Mouse (Mus musculus) frontal cortex, adult (tissue): ENCODE data around the gene Ripk4.

Source experiments
- ATAC-seq: cut with Nextera tagmentation; 2 replicates; pipeline ENCODE4 v1.9.2; 2017; ENCODE audit warnings: mild to moderate bottlenecking, moderate library complexity, mixed read lengths; ENCODE audit not compliant: low TSS enrichment

Ripk4 gene

GRCm38 (mm10) chr16:97763061-97763989 lies at the start of gene Ripk4:
Gene Ripk4 (minus strand): TSS chr16:97763787.
- ATAC-seq = no peak; the same call in 1 of the 2 replicates

GRCm38 (mm10) chr16:97808881-97809280 lies 45.3 kb upstream of the Ripk4 start:
- peak; percentile 75 for ATAC-seq

- peak; percentile 45 for ATAC-seq
Observed at GRCm38 (mm10) chr16:97805646-97806045, 42.1 kb upstream of the Ripk4 start.

GRCm38 (mm10) chr16:97804680-97805547 lies 41.3 kb upstream of the Ripk4 start:
- ATAC-seq = peak; percentile 35

- ATAC-seq = no peak
Observed at GRCm38 (mm10) chr16:97797950-97798869, 34.6 kb upstream of the Ripk4 start.

- ATAC-seq = no peak
Observed at GRCm38 (mm10) chr16:97797212-97797611, 33.6 kb upstream of the Ripk4 start.

- no peak for ATAC-seq
Observed at GRCm38 (mm10) chr16:97794256-97794655, 30.7 kb upstream of the Ripk4 start.

DNA sequence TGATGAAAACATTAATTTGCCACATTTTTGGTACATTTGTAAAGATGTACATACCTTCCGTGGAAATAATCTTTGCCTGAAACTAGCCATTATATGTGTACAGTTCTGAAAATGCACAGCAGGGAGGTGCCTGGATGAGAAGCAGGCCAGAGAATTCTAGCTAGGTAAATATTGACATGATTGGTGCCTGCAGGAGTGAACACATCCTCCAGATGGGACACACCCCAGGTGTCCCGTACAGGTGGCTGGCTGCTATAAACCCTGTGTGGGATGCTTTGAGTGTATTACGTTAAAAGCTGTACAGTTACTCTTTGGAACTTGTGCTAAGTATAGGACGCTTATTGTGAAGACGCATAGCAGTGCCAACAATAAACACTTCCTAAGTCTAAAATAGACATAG lies 19.5 kb upstream of the Ripk4 start:
- ATAC-seq = no peak

- ATAC-seq = peak; percentile 91
Observed at GRCm38 (mm10) chr16:97778353-97779025, 14.9 kb upstream of the Ripk4 start.

DNA sequence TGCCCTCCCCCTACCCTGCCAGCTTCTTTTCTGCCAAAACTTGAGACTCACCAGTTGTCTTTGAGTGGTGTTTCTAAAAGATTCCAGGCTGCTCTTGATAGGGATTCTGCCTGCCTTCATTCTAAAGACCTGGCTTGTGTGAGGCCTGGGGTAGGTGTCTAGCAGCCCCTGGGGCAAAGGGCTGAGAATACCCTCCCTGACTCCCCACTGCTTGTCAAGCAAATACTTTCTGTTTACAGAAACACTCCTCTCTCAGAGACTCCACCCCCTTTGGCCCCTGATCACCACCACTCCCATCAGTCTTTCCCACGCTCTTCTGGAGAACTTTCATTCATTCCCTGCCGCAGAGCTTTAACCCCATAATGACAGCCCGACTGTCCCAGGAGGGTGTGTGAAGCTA lies 2.9 kb upstream of the Ripk4 start:
- ATAC-seq = no peak

DNA sequence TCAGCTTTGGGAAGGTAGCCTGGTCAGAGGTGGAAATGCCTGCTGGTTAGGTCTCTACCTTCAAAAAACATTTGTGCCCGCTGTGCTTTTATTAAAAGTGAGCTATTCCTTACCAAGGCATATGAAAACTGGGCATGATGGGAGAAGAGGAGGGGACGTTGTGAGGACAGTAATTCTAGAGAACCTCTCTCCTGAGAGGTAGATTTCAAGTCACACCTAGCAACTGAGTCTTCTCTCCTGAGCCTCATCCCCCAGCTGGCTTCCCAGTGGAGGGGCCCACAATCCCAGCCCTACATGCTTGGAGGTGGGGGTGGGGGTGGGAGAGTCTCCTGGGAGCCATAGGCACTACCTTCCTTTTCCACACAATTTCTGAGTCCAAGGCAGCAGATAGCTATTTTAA lies 1.0 kb upstream of the Ripk4 start:
- no peak for ATAC-seq

DNA sequence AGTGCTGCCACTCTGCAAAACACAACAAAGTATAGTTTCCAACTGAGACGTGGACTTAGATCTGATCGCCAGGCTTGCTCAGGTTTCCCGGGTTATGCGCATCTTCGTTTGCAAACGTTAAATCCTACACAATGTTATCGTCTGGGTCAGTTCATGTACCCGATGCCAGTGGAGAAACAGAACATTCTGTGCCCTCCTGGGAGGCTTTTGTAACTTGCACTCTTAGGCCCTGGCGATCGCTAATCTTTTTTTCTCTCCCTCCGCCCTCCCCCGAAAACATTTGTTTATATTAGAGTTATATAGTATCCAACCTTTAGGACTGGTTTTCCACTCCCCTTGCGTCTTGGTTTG lies 378 bp upstream of the Ripk4 start:
- ATAC-seq = no peak

DNA sequence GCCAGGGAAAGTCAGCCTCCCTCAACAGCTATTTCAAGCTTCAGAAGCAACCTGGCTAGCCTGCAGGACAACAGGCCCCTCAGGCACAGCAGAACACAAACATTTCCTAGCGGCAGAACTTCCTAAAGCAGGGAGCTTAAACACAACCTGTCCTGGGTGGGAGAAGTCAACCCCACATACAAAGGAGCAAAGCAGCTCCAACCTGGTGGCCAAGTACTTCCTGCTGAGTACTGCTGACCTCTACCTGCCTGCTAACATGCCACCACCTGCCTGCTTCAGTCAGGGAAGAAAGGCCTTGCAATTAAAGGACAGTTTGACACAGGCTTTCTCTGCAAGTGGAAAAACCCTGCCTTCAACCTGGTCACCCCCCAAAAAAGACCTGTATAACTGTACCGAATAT lies 1.8 kb downstream of the Ripk4 start:
- ATAC-seq = no peak

GRCm38 (mm10) chr16:97759681-97760080 lies 3.9 kb downstream of the Ripk4 start:
- ATAC-seq = no peak

GRCm38 (mm10) chr16:97758288-97758687 lies 5.3 kb downstream of the Ripk4 start:
- no peak for ATAC-seq

DNA sequence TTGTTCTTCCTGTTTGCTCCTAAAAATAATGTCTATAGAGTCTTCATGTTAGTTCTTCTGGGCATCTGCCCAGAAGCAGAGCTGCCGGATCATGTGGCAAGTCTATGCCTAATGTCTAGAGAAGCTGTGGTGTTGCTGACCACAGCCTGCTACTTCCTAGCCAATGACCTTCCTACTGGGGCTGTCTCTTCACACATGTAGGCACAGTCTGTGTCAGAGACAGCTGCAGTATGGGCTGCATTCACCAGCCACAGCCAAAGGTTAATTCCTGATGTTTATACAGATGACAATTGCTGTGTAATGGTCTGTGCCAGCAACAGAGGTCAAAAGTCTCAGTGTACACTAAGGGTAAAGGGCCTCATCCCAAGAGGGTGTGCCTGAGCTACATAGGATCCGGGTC lies 7.1 kb downstream of the Ripk4 start:
- ATAC-seq = no peak

DNA sequence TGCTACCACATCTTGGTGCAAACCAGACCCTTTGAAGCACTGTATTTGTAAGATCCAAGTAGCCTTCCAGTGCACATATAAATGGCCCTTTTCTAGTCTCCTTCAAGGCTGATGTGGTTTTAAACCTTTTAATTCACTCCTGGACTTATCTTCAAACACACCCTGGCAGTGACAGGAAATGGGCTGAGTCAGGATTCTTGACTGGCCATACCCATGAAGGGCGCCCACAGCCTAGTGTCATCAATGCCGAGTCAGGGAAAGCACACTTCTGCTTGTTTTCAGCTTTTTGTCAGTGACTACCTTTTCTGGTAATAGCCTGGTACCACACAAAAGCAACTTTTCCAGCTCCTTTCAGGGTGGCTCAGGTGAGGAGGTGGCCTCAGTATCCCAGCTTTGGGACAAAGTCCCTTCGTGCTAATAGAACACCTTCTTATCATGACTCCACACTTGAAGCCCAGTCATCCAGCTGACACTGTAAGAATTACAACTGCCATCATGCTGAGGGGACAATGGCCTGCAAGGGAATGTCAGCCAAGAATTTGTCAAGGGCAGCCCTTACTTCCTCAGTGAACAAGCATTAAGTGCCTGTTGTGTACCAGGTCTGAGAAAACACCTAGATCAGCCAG lies 11.2 kb downstream of the Ripk4 start:
- ATAC-seq = 0 out of 2 replicates have a peak, but pooled peaks have one; percentile 41

DNA sequence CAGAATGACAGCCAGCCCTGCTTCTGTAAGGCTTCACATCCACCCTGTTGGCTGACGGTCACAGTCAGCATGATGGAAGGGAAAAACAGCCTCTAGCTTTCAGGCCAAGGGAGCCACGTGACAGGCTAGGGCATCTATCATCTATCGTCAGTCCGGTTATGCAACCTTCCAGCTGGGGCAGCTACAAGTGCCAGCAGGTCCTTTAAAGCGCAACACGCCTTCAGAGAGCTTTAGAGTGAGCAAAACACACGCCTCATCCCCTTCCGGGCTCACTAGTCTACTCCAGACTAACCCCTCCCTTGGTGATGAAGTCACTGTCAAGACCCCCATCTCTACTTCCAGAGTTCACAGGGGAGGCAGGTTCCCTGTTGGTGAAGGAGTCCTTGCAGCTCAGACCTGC lies 11.7 kb downstream of the Ripk4 start:
- ATAC-seq = peak; percentile 70

GRCm38 (mm10) chr16:97748421-97748820 lies 15.2 kb downstream of the Ripk4 start:
- ATAC-seq = no peak

- no peak; the same call in 1 of the 2 replicates for ATAC-seq
Observed at GRCm38 (mm10) chr16:97738030-97738429, 25.6 kb downstream of the Ripk4 start.
